Mouse (Mus musculus): ENCODE data around the gene Golgb1. TPM values are rescaled to one million over a fixed set of nuclear protein-coding genes. Genes with fewer than 3 reads are reported as not detected.
A peak's percentile ranks its signal among the peaks of the same experiment; 100 is the strongest.

Golgb1 gene
- polyA plus RNA-seq, 1 experiment from 2014 or later: 50.5 TPM

DNA sequence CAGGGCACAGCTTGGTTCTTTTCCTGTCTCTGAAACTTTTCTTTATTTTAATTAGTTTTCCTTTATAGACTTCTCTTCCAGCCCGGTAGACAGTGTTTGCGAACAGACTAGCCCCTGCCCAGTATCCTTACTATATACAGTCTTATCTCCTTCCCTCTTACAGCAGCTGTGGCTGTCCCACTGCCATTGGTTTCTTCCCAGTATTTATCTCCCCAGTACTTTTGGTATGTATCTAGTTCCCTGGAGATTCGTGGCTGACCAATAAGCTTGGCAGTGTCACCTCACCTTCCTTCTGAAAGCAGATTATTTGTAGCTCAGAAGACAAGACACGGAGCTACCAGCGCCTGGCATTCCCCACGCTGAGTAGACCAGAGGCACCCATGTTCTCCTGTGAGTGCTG is 21.8 kb downstream of the Golgb1 start:
- H3K27me3 ChIP-seq (replicated peaks; ENCODE audit: control insufficient read depth, insufficient read depth, low read length): no peaks in the 10 kb centered on the region
- ATAC-seq (replicated peaks; ENCODE audit: low FRiP score) (peak; percentile 60; the same call in 1 of the 2 replicates), DNase-seq (ENCODE audit: low spot score) (no peak)
- peaks cover 3% of the 10 kb centered on the region; the same call in 1 of the 2 replicates for H3K4me1 ChIP-seq (replicated peaks; ENCODE audit: control insufficient read depth, insufficient read depth, low read length)
- no peaks in the 10 kb centered on the region for H3K9me3 ChIP-seq (ENCODE audit: control insufficient read depth, low read length)
- no peak overlapping the region for H3K4me2 ChIP-seq
- 80% methylated on average over 6 of the region's 6 CpGs for whole genome bisulfite sequencing
- H3K27ac ChIP-seq (ENCODE audit: low read depth, low read length): no peak overlapping the region
- no peak overlapping the region for H3K4me3 ChIP-seq (ENCODE audit: low read depth, low read length)
- peaks cover 22% of the 10 kb centered on the region for H3K36me3 ChIP-seq (ENCODE audit: control insufficient read depth, insufficient read depth, low read length)
- H3K9ac ChIP-seq (ENCODE audit: low read depth, low read length): no peak overlapping the region

DNA sequence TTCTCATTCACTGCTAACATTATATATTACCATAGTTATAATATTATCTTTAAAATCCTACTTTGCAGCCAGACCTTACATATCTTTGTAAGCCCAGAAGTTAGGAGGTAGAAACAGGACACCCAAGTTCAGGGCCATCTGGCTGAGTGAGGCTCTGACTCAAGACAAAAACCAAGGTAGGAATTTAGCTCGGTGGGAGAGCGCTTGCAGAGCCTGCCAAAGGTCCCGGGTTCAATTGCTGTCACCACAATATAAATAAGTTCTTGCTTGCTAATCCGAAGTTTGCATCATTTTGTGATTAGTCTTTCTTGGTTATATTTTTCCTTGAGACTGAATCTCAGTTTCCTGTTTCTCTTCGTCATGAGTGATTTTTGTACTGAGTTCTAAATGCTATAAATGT is 28.2 kb downstream of the Golgb1 start:
- no peak overlapping the region for H3K4me3 ChIP-seq (ENCODE audit: low read depth, low read length)
- no peaks in the 10 kb centered on the region for H3K27me3 ChIP-seq (replicated peaks; ENCODE audit: control insufficient read depth, insufficient read depth, low read length)
- WGBS: 91% methylated on average over 5 of the region's 5 CpGs
- no peak overlapping the region for H3K4me2 ChIP-seq
- no peaks in the 10 kb centered on the region for H3K4me1 ChIP-seq (replicated peaks; ENCODE audit: control insufficient read depth, insufficient read depth, low read length)
- ATAC-seq (replicated peaks; ENCODE audit: low FRiP score) (no peak), DNase-seq (ENCODE audit: low spot score) (no peak)
- H3K27ac ChIP-seq (ENCODE audit: low read depth, low read length): no peak overlapping the region
- no peaks in the 10 kb centered on the region for H3K9me3 ChIP-seq (ENCODE audit: control insufficient read depth, low read length)
- no peak overlapping the region for H3K9ac ChIP-seq (ENCODE audit: low read depth, low read length)
- H3K36me3 ChIP-seq (ENCODE audit: control insufficient read depth, insufficient read depth, low read length): peaks cover 17% of the 10 kb centered on the region

DNA sequence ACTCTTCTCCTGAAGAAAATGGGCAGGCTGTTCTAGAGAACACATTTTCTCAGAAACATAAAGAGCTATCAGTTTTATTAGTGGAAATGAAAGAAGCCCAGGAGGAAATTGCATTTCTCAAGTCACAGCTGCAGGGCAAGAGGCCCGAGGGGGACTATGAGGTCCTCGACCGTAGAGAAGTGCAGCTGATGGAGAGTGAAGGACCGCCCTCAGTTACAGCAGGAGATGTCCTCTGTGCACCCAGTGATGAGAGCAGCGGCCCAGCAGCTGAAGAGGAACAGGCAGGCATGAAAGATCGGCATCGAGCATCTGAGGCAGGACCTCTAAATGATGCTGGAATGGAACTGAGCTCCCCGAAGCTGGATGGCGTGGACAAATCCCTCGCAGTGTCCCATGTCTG is 37.0 kb downstream of the Golgb1 start:
- Histone ChIP-seq H3K4me2 (no peak overlapping the region), H3K4me3 (ENCODE audit: low read depth, low read length) (no peak overlapping the region), H3K9ac (ENCODE audit: low read depth, low read length) (no peak overlapping the region), H3K4me1 (replicated peaks; ENCODE audit: control insufficient read depth, insufficient read depth, low read length) (no peaks in the 10 kb centered on the region), H3K9me3 (ENCODE audit: control insufficient read depth, low read length) (no peaks in the 10 kb centered on the region), H3K27me3 (replicated peaks; ENCODE audit: control insufficient read depth, insufficient read depth, low read length) (no peaks in the 10 kb centered on the region), H3K36me3 (ENCODE audit: control insufficient read depth, insufficient read depth, low read length) (peaks cover 14% of the 10 kb centered on the region; the same call in 1 of the 2 replicates), H3K27ac (ENCODE audit: low read depth, low read length) (no peak overlapping the region)
- 89% methylated on average over 10 of the region's 10 CpGs for WGBS
- ATAC-seq (replicated peaks; ENCODE audit: low FRiP score) (no peak), DNase-seq (ENCODE audit: low spot score) (no peak)

DNA sequence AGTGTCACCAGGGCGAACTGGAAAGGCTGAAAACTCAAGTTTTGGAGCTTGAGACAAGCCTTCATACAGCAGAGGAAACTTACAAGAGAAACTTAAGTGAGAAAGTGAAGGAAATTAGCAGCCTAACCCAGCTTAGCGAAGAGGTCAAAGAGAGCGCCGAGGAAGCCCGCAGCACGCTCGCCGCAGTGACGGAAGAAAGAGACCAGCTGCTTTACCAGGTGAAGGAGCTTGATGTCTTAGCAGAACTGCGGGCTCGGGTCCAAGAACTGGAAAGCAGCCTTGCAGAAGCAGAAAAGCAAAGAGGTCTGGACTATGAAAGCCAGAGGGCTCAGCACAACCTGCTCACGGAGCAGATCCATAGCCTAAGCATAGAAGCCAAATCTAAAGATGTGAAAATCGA is 37.4 kb downstream of the Golgb1 start:
- H3K4me1 ChIP-seq (replicated peaks; ENCODE audit: control insufficient read depth, insufficient read depth, low read length): no peaks in the 10 kb centered on the region
- WGBS: 92% methylated on average over 13 of the region's 13 CpGs
- H3K4me3 ChIP-seq (ENCODE audit: low read depth, low read length): no peak overlapping the region
- H3K4me2 ChIP-seq: no peak overlapping the region
- no peak overlapping the region for H3K9ac ChIP-seq (ENCODE audit: low read depth, low read length)
- no peak for ATAC-seq (replicated peaks; ENCODE audit: low FRiP score)
- H3K36me3 ChIP-seq (ENCODE audit: control insufficient read depth, insufficient read depth, low read length): peaks cover 14% of the 10 kb centered on the region; the same call in 1 of the 2 replicates
- no peak for DNase-seq (ENCODE audit: low spot score)
- H3K27ac ChIP-seq (ENCODE audit: low read depth, low read length): no peak overlapping the region
- H3K27me3 ChIP-seq (replicated peaks; ENCODE audit: control insufficient read depth, insufficient read depth, low read length): no peaks in the 10 kb centered on the region
- no peaks in the 10 kb centered on the region for H3K9me3 ChIP-seq (ENCODE audit: control insufficient read depth, low read length)

DNA sequence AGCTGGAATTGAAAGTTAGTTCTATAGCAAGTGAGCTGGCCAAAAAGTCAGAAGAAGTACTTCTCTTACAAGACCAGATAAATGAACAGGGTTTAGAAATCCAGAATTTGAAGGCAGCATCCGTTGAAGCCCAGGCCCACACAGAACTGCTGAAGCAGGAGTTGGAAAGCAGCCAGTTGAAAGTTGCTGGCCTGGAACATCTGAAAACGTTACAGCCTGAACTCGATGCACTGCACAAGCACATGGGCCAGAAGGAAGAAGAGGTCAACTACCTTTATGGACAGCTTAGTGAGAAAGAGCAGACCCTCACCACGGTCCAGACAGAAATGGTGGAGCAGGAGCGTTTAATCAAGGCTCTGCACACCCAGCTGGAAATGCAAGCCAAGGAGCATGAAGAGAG is 39.3 kb downstream of the Golgb1 start:
- Histone ChIP-seq H3K27ac (ENCODE audit: low read depth, low read length) (no peak overlapping the region), H3K36me3 (ENCODE audit: control insufficient read depth, insufficient read depth, low read length) (peaks cover 20% of the 10 kb centered on the region), H3K4me1 (replicated peaks; ENCODE audit: control insufficient read depth, insufficient read depth, low read length) (no peaks in the 10 kb centered on the region), H3K4me2 (no peak overlapping the region), H3K27me3 (replicated peaks; ENCODE audit: control insufficient read depth, insufficient read depth, low read length) (no peaks in the 10 kb centered on the region), H3K9ac (ENCODE audit: low read depth, low read length) (no peak overlapping the region), H3K9me3 (ENCODE audit: control insufficient read depth, low read length) (no peaks in the 10 kb centered on the region), H3K4me3 (ENCODE audit: low read depth, low read length) (no peak overlapping the region)
- DNase-seq (ENCODE audit: low spot score) (no peak), ATAC-seq (replicated peaks; ENCODE audit: low FRiP score) (no peak)
- 88% methylated on average over 5 of the region's 5 CpGs for WGBS

DNA sequence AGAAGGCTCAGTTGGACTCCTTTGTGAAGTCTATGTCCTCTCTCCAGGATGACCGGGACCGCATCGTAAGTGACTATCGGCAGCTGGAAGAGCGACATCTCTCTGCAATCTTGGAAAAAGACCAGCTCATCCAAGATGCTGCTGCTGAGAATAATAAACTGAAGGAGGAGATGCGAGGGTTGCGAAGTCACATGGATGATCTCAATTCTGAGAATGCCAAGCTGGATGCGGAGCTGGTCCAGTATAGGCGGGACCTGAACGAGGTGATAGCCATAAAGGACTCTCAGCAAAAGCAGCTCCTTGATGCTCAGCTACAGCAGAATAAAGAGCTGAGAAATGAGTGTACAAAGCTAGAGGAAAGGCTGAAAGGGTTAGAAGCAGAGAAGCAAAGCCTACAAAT is 43.6 kb downstream of the Golgb1 start:
- H3K36me3 ChIP-seq (ENCODE audit: control insufficient read depth, insufficient read depth, low read length): peaks cover 16% of the 10 kb centered on the region
- no peak overlapping the region for H3K4me3 ChIP-seq (ENCODE audit: low read depth, low read length)
- H3K4me1 ChIP-seq (replicated peaks; ENCODE audit: control insufficient read depth, insufficient read depth, low read length): no peaks in the 10 kb centered on the region
- no peak overlapping the region for H3K4me2 ChIP-seq
- no peaks in the 10 kb centered on the region for H3K27me3 ChIP-seq (replicated peaks; ENCODE audit: control insufficient read depth, insufficient read depth, low read length)
- H3K27ac ChIP-seq (ENCODE audit: low read depth, low read length): no peak overlapping the region
- H3K9ac ChIP-seq (ENCODE audit: low read depth, low read length): no peak overlapping the region
- WGBS: 95% methylated on average over 10 of the region's 10 CpGs
- H3K9me3 ChIP-seq (ENCODE audit: control insufficient read depth, low read length): no peaks in the 10 kb centered on the region
- no peak for ATAC-seq (replicated peaks; ENCODE audit: low FRiP score)
- DNase-seq (ENCODE audit: low spot score): no peak

DNA sequence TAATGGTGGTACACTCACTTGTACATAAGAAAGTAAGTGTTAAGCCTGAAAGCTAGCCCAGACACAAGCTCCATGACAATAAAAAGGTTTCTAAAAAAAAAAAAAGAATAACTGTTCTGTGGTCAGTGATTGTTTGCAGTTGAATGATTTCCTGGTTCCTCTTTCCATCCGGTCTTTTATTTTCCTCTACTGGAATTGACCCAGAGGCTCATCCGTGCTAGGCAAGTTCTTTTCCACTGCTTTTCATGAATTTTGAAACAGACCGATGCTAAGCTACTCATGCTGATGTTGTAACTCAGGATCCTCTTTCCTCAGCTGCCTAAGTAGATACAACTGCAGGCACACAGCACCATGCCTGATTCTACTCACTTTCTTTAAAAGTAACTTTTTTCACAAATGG is 45.5 kb downstream of the Golgb1 start:
- H3K9ac ChIP-seq (ENCODE audit: low read depth, low read length): no peak overlapping the region
- ATAC-seq (replicated peaks; ENCODE audit: low FRiP score) (no peak), DNase-seq (ENCODE audit: low spot score) (no peak)
- H3K4me3 ChIP-seq (ENCODE audit: low read depth, low read length): no peak overlapping the region
- no peaks in the 10 kb centered on the region for H3K4me1 ChIP-seq (replicated peaks; ENCODE audit: control insufficient read depth, insufficient read depth, low read length)
- WGBS: 79% methylated on average over 3 of the region's 3 CpGs
- peaks cover 19% of the 10 kb centered on the region for H3K36me3 ChIP-seq (ENCODE audit: control insufficient read depth, insufficient read depth, low read length)
- no peaks in the 10 kb centered on the region for H3K27me3 ChIP-seq (replicated peaks; ENCODE audit: control insufficient read depth, insufficient read depth, low read length)
- H3K9me3 ChIP-seq (ENCODE audit: control insufficient read depth, low read length): no peaks in the 10 kb centered on the region
- H3K27ac ChIP-seq (ENCODE audit: low read depth, low read length): no peak overlapping the region
- H3K4me2 ChIP-seq: no peak overlapping the region

DNA sequence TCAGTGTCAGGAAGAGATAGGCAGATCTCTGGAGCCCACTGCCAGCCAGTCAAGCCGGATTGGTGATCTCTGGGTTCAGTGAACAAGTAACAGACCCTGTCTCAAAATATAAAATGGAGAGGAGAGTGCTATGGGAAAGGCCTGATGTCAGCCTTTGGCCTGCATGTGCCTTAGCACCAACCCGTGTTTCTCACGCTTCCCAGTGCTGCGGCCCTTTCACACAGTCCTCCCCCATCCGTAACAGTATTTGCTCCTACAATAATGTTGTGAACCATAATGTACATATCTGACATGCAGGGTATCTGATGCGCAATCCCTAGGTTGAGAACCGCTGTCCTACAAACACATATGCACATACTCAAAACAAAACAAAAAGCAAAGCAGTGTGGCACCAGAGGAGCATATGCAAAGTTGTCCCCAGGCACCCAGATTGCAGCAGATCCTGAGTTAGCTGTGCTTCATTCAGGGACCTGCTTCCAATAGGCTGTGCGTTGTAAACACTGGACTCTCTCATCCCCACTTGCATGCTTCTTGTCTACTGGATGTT is 46.2 kb downstream of the Golgb1 start:
- H3K9ac ChIP-seq (ENCODE audit: low read depth, low read length): no peak overlapping the region
- no peak overlapping the region for H3K27ac ChIP-seq (ENCODE audit: low read depth, low read length)
- H3K9me3 ChIP-seq (ENCODE audit: control insufficient read depth, low read length): no peaks in the 10 kb centered on the region
- no peak overlapping the region for H3K4me2 ChIP-seq
- H3K36me3 ChIP-seq (ENCODE audit: control insufficient read depth, insufficient read depth, low read length): peaks cover 23% of the 10 kb centered on the region
- no peak overlapping the region for H3K4me3 ChIP-seq (ENCODE audit: low read depth, low read length)
- H3K4me1 ChIP-seq (replicated peaks; ENCODE audit: control insufficient read depth, insufficient read depth, low read length): no peaks in the 10 kb centered on the region
- ATAC-seq (replicated peaks; ENCODE audit: low FRiP score) (no peak), DNase-seq (ENCODE audit: low spot score) (no peak)
- WGBS: 89% methylated on average over 8 of the region's 8 CpGs
- H3K27me3 ChIP-seq (replicated peaks; ENCODE audit: control insufficient read depth, insufficient read depth, low read length): no peaks in the 10 kb centered on the region

DNA sequence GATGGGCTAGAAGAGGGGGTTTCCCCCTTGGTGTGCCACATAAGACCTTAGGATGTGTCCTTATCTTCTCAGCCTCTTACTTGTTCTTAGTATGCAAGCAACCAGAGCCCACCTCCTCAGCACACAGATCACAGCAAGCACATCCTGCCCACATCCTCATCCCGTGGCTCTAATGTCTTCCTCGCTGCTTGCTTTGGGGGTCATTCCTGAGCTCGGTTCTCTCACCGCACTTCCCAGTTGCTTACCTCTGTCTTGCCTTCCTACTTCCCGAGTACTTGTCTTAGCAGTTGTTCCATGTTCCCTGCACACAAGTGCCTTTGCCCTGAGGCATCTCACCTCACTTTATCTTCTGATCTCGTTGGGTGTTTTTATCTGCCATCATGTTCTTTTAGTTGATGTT is 47.0 kb downstream of the Golgb1 start:
- 78% methylated on average over 6 of the region's 6 CpGs for WGBS
- H3K9ac ChIP-seq (ENCODE audit: low read depth, low read length): no peak overlapping the region
- H3K27ac ChIP-seq (ENCODE audit: low read depth, low read length): no peak overlapping the region
- DNase-seq (ENCODE audit: low spot score) (no peak), ATAC-seq (replicated peaks; ENCODE audit: low FRiP score) (no peak)
- H3K4me1 ChIP-seq (replicated peaks; ENCODE audit: control insufficient read depth, insufficient read depth, low read length): no peaks in the 10 kb centered on the region
- no peaks in the 10 kb centered on the region for H3K27me3 ChIP-seq (replicated peaks; ENCODE audit: control insufficient read depth, insufficient read depth, low read length)
- H3K36me3 ChIP-seq (ENCODE audit: control insufficient read depth, insufficient read depth, low read length): peaks cover 21% of the 10 kb centered on the region
- no peaks in the 10 kb centered on the region for H3K9me3 ChIP-seq (ENCODE audit: control insufficient read depth, low read length)
- no peak overlapping the region for H3K4me3 ChIP-seq (ENCODE audit: low read depth, low read length)
- H3K4me2 ChIP-seq: no peak overlapping the region
